Mouse (Mus musculus) bone marrow macrophage, adult 2 months (primary cell): Measurements from ENCODE around the gene Gpr107.
A peak's percentile ranks its signal among the peaks of the same experiment; 100 is the strongest.

ENCODE experiments used
- CTCF ChIP-seq: IDR thresholded peaks from 2 replicates; pipeline ENCODE4 v1.5.1; 2012; ENCODE audit warnings: low read depth, mild to moderate bottlenecking, low read length, moderate library complexity
- POLR2A ChIP-seq: IDR thresholded peaks from 2 replicates; pipeline ENCODE4 v1.6.1; 2012; ENCODE audit warnings: mild to moderate bottlenecking, low read depth, low read length, borderline replicate concordance

- TF ChIP-seq POLR2A (no peak), CTCF (peak; percentile 45)
Measured at GRCm38 (mm10) chr2:31239203-31239696, 87.1 kb downstream of the Gpr107 start.
